Mouse (Mus musculus): ENCODE results near the gene Robo3.

The Robo3 gene

DNA sequence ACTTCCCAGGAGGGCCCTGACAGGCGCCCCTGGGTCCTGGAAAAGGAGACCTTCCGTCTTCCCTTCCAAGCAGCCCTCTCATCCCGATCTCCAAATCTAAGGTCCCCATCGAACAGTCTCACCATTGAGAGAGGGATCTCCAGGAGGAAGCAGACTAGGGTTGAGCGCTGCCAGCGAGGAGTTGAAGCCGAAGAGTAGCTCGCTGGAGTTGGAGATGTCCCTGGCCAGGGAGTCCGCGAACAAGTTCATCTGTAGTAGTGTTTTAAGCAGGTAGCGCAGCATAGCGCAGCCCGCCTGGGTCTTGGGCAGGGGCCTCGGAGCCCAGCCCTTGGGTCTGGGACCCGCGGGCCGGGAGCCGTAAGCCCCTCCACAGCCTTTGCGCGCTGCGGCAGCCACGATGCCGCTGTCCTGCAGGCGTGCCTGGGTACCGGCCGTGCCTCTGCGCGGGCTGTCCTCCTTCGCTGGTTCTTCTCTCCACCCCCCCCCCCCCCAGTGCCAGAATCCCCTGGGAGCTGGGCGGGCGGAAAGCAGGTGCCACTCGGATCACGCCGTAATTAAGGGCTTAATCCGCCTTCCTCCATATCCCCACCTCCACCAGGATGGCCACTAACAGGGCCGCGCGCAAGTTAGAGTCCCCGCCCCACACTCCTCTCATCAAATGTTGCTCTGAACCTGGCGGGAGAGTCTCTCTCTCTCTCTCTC is at the start of gene Robo3:
TSS of gene Robo3 (minus strand) at position 527 of the 702 bp plus-strand sequence.
- no peak for DNase-seq (ENCODE audit: extremely low read depth, insufficient read length, low spot score)

DNA sequence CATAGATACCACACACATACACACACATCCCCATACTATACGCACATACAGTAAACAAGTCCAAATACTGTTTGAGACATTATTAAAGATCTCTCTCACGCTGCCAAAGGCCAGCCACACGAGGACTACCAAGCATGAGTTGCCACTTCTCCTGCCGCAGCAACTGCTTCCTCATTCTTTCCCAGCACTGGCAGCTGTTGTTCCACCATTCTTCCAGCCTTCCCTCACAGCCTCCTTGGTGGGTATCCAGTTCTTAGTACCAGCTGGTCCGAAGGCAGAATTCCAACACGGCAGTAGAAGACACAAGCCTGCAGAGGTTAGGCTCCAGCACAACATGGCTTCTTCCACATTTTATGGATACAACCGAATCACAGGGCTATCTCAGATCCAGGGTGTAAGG is 41.9 kb upstream of the Robo3 start:
- DNase-seq (ENCODE audit: extremely low read depth, insufficient read length, low spot score): no peak

DNA sequence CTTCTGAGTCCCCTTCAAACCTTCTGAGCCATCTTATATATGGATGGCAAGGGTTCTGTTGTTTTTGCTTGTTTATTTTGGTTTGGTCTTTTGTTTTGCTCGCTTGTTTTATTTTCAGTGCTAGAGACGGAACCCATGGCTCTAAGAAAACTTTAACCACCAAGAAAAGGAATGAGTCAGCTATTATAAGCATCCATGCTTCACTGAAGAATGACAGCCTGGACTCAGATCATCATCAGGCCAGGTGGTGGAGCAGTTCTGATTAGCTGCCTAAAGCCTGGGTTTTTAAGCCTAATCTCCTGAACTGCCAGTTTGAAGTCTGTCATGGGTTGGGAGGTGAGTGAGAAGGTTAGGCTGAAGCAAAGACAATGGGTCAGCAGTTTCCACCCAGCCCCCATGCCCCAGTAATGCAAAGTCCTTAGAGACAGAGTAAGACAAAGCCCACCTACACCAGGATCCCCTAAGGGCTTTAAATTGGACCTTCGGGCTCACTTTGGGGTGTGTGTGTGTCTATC is 40.6 kb upstream of the Robo3 start:
- no peak for DNase-seq (ENCODE audit: extremely low read depth, insufficient read length, low spot score)

DNA sequence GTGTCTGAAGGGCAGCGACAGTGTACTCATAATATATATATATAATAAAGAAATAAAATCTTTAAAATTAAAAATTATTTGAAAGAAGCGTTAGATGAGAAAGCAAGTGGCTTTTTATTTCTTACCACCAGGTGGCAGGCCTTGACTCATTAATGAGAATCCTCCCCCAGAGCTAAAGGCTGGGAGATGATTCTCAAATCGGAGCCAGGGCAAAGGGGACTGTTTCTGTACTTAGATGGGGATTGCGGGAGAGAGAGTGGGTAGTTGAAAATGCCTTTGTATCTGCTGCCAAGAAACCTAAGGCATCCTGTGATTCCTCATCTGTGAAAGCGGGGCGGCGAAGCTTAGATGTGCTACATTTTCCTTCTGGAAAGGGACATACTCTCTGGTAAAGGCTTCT is 29.7 kb upstream of the Robo3 start:
- DNase-seq (ENCODE audit: extremely low read depth, insufficient read length, low spot score): no peak

DNA sequence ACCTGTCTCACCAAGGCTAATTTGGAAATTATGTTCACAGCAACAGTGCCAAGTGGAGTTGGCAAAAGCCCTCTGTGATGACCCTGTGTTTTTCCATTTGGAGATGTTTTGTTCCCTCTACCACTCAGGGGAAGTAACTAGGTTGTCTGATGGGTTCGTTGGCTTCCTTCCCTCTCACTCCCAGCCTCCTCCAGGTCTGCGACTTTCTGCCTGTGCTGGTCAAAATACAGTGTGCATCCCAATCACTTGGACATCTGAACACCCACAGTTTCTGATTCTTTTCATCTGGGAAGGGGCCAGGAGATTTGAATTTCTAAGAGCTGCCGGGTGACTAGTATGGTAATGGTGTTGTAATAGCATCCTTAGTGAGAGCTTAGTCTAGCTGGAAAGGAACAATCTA is 28.5 kb upstream of the Robo3 start:
- no peak for DNase-seq (ENCODE audit: extremely low read depth, insufficient read length, low spot score)

DNA sequence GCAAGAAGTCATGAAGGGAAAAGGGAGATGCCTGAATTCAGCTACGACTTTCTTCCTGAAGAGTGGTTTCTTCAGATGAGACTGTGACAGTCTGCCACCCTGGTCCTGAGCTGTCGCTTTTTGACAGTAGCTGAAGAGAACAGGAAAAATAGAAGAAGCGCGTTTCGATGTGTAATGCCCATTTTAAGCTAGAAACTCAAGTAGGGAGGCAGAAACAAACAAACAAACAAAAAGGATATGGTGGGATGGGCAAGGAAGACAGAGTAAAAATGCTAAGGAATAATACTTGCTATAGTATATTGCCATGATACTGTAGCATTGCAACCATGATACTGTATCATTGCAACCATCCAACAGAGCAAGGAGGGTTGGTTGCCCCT is 27.9 kb upstream of the Robo3 start:
- DNase-seq (ENCODE audit: extremely low read depth, insufficient read length, low spot score): no peak

DNA sequence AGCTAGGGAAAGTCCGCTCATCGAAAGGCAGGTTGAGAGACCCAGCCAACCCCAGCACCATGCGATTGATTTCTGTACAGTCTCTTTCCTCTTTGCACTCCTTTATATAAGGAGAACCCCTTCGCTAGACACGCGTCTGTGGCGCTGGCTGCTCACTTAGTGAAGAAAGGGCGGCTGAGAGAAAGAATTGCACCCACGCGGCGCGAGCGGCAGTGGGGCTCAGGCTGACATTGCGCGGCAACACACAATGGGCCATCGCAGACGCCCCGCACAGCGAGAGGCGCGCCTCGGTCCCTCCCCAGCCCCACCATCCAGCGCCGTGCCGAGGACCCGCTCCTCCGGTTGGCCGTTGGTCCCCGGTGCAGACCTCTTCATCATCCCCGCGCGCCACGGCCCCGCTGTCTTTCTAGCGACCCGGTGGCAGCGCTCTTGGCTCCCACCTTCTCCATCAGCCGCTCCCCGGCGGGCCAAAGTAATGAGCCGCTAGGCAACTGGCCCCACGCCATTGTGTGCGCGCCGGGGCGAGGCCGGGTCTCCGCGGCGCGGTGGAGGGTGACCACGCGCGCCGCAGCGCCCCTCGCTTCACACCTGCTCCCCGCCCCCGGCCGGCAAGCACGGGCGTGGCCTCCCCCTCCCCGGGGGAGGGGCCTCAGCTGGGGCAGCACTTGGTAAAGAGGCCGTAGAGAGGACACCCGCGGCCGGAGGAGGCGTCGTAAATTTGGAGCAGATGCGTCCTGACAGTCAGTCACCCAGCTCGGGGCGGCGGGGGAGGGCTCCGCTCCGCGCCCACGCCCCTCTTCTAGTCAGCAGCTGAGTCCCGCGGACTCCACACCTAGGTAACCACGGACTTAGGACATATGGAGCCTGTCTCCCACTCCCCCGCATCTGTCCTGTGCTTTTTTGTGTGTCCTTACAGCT is 27.3 kb upstream of the Robo3 start:
- DNase-seq (ENCODE audit: extremely low read depth, insufficient read length, low spot score): no peak

DNA sequence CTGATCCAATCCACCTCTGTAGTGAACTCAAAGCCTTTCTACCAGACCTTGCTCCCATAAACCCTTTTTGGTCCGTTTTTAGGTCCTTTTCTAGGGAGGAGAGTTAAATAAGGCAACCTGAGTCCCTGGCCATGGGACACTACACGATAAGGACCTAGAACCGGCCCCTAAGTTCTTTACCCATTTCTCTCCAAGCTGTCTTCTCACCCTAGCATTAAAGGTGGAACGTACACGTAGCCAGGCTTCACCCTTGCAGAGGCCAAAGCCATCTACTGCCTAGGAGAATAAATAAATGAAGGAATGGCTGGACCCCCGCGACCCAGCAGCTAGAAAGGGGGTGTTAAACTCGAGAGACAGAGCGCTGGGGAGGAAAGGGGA is 26.6 kb upstream of the Robo3 start:
- DNase-seq (ENCODE audit: extremely low read depth, insufficient read length, low spot score): no peak

DNA sequence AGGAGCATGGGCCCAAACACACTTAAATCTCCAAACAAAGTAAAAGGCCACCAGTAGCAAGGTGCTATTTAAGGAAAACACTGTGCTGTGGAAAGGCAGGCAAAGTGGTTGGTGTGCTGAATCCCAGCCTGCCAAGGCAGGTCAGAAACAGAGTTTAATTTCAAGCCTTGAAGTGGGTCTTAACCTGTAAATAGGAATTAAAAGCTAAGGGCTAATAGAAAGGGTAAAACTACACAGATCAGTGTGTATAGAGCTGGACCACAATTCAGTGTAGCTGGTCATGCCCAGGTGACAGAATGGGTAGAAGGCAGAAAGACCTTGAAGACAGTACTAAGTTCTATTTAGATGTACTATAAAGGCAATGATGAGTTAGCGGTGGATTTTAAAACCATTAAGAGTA is 24.1 kb upstream of the Robo3 start:
- no peak for DNase-seq (ENCODE audit: extremely low read depth, insufficient read length, low spot score)

DNA sequence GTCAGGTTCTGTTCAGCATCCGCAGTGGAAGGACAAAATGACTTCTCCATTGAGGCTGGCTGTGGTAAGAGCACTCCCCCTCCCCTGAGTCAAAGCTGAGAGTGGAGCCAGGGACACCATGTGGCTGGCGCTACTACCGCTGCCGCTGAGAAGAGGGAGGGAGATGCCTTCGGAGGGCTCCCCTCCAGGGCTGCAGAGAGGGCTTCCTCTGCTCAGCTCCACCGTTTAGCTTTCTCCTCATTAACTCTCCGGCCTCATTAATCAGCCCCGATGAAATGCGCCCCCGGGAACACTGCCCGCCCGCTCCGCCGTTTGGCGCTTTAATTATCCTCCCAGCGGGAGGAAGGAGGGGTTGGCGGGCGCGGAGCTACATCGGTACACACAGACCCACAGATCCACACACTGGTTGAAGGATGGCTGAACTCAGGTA is 23.4 kb upstream of the Robo3 start:
- no peak for DNase-seq (ENCODE audit: extremely low read depth, insufficient read length, low spot score)

DNA sequence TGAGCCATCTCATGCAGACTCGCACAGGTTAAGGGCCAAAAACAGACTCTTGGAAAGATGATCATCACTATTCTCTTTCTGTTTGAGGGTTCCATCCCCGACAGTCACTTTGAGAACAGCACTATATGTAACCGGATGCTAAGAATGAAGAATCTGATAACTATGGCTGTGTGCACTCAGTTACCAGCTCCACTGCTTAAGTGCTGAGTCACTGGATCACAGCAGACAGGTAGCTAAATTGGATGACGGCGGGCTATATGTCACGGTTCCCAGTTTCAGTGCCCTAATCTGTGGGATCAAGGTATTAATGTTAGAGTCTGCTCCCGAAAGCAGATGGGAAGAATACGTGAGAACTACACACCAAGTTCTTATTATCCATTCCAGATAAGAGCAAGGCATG is 22.8 kb upstream of the Robo3 start:
- DNase-seq (ENCODE audit: extremely low read depth, insufficient read length, low spot score): no peak

DNA sequence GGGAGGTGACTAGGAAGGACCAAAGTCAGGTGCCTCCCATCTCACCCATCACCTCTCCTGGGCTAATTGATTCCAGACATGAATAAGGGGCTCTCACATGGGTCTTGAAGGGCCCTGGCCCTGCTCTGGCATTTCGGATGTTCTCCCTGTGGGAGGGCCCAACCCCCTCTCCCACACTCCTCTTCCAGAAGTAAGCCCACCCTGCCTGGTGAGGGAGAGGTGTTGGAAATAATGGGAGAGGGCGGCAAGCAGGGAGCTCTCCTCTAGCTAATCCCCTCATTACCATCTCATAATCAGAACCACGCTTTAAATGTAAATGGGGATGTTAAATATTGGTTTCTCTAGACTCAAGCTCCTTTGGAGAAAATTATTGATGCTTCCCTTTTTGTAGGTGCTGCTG is 21.9 kb upstream of the Robo3 start:
- DNase-seq (ENCODE audit: extremely low read depth, insufficient read length, low spot score): no peak

DNA sequence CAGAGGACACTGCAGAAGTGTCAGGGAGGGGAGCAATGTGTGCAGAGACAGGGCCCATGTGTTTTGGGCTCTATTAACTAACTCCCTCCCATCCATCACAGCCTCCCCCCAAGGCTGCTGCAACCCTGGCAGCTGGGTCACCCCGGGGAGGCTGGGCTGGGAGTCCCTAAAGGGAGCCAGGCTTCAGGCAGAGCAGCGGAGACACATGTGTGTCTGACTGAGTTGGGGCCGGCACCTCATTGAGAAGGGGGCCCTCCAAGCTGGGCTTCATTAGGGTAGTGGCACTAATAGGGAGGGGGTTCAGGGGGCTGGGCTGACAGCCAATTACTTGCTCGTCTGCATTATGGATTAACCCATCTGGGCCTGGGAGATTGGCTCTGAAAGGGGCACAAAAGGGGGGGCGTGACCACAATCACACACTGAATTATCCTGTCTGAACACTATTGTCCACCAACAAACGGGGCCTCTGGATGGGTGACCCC is 21.0 kb upstream of the Robo3 start:
- no peak for DNase-seq (ENCODE audit: extremely low read depth, insufficient read length, low spot score)

DNA sequence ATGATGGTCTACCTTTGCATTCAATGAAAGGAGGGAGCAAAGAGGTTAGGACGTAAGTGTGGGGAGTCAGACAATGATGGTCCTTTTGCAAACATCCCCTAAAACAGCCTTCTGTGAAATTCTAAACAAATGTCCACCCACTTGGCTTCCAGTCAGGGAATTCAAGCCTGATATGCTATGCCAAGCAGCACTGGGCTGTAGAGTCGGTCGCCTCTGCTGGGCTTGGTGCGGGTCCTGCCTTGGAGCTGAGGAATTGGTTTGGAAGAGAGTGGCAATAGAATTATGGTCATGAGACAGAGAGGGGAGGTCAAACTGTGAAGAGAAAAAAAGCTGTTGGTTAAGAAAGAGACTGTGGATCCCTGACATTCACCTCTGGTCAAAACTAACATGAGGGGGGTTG is 20.3 kb upstream of the Robo3 start:
- DNase-seq (ENCODE audit: extremely low read depth, insufficient read length, low spot score): no peak

DNA sequence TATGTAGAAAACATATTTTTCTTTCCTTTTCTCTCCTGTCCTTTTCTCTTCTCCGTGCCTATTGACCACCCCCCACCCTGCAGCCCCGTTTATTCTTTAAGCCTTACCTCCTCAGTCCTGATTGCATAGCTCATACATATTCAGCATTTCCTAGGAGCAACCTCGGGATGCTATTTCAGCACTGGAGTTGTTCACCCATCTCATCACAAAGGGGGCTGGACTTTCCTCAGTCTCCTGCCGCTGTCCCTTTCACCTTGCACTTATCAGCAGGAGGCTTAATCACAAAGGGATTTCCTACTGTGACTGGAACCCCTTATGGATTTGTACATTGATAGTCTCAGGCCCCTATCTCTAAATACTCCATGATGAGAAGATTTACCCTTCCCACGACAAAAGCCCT is 19.4 kb upstream of the Robo3 start:
- DNase-seq (ENCODE audit: extremely low read depth, insufficient read length, low spot score): no peak

DNA sequence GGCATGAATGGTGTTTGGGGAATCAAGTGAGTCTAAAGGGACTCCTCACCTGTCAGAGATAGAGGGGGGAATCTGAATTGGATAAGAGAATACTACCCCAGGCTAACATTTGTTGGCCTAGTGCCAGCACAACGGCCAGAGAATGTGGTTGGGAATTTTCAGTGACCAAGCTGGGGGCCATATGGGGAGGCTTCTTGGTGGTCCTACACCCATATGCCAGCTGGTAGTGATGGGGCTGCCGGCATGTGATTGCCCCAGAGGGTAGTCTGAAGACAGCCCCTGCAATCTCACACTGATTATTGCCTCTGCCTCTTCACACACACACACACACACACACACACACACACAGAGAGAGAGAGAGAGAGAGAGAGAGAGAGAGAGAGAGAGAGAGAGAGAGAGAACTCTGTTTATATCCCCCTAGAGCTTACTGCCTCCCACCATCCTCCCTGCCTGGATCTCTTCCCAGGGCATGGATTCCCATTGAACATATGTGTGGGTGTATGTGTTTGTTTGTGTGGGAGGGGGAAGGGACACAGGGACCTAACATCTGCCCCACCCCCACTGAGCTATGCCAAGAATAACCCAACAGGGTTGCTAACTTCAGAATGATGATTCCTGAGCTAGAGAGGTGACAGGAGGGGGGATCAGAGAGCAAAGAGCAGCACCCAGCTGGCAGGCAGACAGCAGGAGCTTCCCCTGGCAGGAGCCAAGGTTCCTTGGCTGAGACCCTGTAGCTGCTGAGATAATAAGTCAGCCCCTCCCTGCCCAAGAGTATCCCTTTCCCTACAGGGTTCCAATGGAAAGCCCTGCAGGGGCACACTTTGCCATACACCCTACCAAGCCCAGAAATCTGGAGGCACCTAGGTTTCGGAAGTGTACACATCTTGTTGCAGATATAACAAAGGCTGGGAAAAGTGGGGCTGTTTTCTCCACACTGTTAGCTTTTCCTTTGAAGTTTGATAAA is 5.0 kb upstream of the Robo3 start:
- no peak for DNase-seq (ENCODE audit: extremely low read depth, insufficient read length, low spot score)

DNA sequence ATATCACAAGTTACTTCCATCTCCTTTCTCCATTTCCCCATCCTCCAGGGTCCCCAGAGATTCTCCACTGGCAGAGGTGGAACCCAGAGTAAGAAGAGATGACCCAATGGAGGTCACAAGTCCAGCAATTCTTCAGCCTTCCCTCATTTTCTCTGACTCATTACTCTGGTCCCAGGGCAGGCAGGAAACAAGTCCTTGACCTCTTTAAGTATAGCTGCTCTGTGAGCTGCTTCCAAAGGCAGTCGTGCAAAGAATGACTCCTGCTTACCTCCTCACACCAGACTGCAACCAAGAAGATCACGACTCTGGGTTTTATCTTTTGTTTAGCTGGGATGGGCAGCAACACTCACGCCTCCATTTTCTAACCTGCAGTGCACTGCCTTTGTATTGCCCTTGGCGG is 2.6 kb upstream of the Robo3 start:
- no peak for DNase-seq (ENCODE audit: extremely low read depth, insufficient read length, low spot score)

DNA sequence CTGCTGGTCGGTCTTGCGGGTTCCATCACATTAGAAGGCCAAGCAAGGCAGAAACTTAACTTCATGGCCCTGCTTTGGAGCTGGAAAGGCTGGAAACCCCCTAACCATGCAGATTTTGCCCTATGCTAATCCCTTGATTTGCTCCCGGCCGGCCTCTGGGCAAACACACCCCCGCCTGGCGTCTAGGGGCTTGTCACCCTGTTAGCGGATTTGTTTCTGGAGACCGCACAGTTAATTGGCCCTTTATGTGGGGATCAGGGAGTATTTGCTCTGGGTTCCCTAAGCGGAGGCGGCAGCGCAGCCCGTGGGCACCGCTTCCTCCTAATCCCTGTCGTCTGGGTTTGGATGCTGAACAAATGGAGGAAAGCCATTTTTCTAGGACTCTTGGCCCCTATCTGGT is 1.9 kb upstream of the Robo3 start:
- DNase-seq (ENCODE audit: extremely low read depth, insufficient read length, low spot score): no peak

DNA sequence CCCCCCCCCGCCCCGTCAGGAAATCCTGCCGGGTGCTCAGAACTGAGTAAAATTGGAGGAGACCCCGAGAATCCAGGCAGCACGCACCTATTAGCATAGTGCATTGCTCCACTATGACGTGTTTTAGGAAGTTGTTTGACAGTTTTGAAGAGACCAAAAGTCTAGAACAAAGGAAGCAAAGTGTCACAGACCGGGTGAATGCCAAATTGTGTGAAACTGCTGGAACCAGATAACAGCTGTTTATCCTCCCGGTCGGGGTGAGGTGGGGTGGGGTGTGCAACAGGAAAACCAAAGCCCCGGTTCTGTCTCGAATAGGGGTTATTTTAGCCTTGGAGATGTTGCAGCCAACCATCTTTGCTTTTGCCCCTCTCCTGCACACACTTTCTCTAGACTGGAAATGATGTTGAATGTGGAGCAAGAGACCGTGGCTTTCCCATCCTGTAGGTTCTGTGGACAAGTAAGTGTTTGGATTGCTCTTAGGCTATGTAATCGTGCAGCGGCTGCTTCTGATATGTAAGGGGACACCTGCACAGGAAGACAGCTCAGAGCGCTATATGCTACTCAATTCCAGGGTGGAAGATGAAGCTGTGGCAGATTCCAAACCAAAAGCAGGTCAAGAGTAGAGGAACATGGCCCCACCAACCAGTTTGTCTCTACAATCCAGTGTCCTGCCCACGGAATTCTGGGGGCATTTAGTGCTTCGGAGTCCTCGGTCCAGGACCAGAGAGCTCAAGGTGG is 946 bp upstream of the Robo3 start:
- DNase-seq (ENCODE audit: extremely low read depth, insufficient read length, low spot score): no peak

DNA sequence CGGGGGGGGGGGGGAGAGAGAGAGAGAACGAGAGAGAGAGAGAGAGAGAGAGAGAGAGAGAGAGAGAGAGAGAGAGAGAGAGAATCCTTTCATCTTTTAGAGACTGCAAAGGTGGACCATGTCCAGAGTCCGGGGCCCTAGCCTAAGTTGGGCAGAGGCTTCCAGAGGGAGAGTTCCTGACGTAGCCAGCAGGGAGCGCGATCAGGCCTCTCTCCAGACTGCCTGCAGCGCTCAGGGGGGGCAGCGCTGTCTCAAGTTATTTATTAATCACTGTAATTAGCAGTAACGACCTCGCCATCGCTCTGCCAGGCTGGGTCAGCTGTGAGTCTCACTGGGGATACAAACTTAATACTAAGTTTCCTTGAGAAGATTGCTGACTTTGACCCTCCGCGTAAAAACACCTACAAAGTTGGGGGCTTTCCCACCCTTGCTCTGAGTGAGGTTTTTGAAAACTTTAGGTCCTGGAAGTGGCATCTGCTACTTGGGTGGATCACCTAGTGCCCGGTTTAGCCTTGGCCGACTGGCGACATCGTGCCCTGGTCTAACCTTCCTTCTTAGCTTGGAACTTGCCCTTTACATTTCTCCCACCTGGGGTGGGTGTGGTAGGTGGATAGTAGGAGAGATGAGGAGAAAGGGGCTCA is 900 bp downstream of the Robo3 start:
- DNase-seq (ENCODE audit: extremely low read depth, insufficient read length, low spot score): no peak
